16 mouse cellular contexts compared by ENCODE assay signal in genomic region chr19:24266046-24266830, GRCm38 (mm10). TPM values are rescaled to one million over a fixed set of nuclear protein-coding genes. Genes with fewer than 3 reads are reported as not detected.
DNase-seq lines count a peak whose midpoint lies in the region; ATAC-seq and TF ChIP-seq lines count a peak whose summit lies in the region.
"Had no signal": no experiment of that assay in that cellular context is flagged by ENCODE, and none has a peak within 500 bp of the region (broad histone marks: within the 10 kb centered on the region; RNA-seq: fewer than 3 reads in every experiment).

No protein-coding gene starts in this region.

- TF ChIP-seq EP300 in MEL (IDR thresholded peaks at IDR 0.05; ENCODE audit: low read depth in 1 of 2, low read length in 2 of 2): no peak

- H3K4me2 ChIP-seq in intestine, embryonic 15.5 days (replicated peaks): peak overlapping the region; percentile 23; the same call in 1 of the 2 replicates
- no peak overlapping the region for H3K4me2 ChIP-seq in liver, embryonic 16.5 days (ENCODE audit: low read depth, low read length)
- H3K4me2 ChIP-seq: embryonic facial prominence, embryonic 13.5 days; heart, embryonic 15.5 days had no signal

- TF ChIP-seq CTCF in MEL (IDR thresholded peaks at IDR 0.05 in 2 of 3, conservative IDR thresholded peaks at IDR 0.05 in 1 of 3; ENCODE audit: control insufficient read depth in 1 of 3, insufficient read depth in 1 of 3, low read depth in 2 of 3, low read length in 3 of 3, poor library complexity in 1 of 3, severe bottlenecking in 1 of 3): no peak; a peak in 1 of 6 replicates

- TF ChIP-seq POLR2A in MEL (IDR thresholded peaks at IDR 0.05; ENCODE audit: control insufficient read depth in 1 of 2, insufficient read depth in 1 of 2, low read depth in 1 of 2, low read length in 2 of 2, poor library complexity in 1 of 2): no peak

- TF ChIP-seq RAD21 in MEL (IDR thresholded peaks at IDR 0.05; ENCODE audit: low read depth, low read length): no peak

- H3K36me3 ChIP-seq in MEL (ENCODE audit: control insufficient read depth in 1 of 2, insufficient read depth in 2 of 2, low read length in 2 of 2): peaks cover 0 to 2% of the 10 kb centered on the region in 2 experiments; a peak in 1 of 4 replicates
- no peaks in the 10 kb centered on the region; the same call in 1 of the 2 replicates for H3K36me3 ChIP-seq in intestine, embryonic 15.5 days
- H3K36me3 ChIP-seq in liver, embryonic 16.5 days (ENCODE audit: control insufficient read depth, insufficient read depth): peaks cover 7% of the 10 kb centered on the region; the same call in 1 of the 2 replicates
- H3K36me3 ChIP-seq in heart, embryonic 10.5 days: peaks cover 69% of the 10 kb centered on the region

- no peak overlapping the region for H3K4me3 ChIP-seq in MEL (ENCODE audit: control insufficient read depth in 1 of 2, insufficient read depth in 1 of 2, low read depth in 2 of 2, low read length in 2 of 2)
- H3K4me3 ChIP-seq in intestine, embryonic 15.5 days (replicated peaks): no peak overlapping the region
- H3K4me3 ChIP-seq in liver, embryonic 16.5 days (ENCODE audit: low read depth, low read length): no peak overlapping the region
- no peak overlapping the region for H3K4me3 ChIP-seq in heart, embryonic 10.5 days
- H3K4me3 ChIP-seq: embryonic facial prominence, embryonic 13.5 days; heart, embryonic 15.5 days had no signal

- 58% methylated on average over 7 of the region's 7 CpGs for WGBS in intestine, embryonic 15.5 days
- 72% methylated on average over 7 of the region's 7 CpGs for WGBS in liver, embryonic 16.5 days (ENCODE audit: insufficient replicate concordance)
- 82% methylated on average over 7 of the region's 7 CpGs for WGBS in heart, embryonic 10.5 days

- no peak overlapping the region for H3K9ac ChIP-seq in MEL (ENCODE audit: control insufficient read depth, low read depth, low read length, poor library complexity, severe bottlenecking)
- no peak overlapping the region for H3K9ac ChIP-seq in intestine, embryonic 15.5 days
- H3K9ac ChIP-seq in liver, embryonic 16.5 days (ENCODE audit: low read depth, low read length): no peak overlapping the region
- H3K9ac ChIP-seq: embryonic facial prominence, embryonic 13.5 days; heart, embryonic 15.5 days had no signal

- H3K27me3 ChIP-seq in MEL (ENCODE audit: control insufficient read depth in 1 of 2, insufficient read depth in 2 of 2, low read length in 2 of 2): no peaks in the 10 kb centered on the region
- no peaks in the 10 kb centered on the region for H3K27me3 ChIP-seq in intestine, embryonic 15.5 days (replicated peaks)
- no peaks in the 10 kb centered on the region for H3K27me3 ChIP-seq in liver, embryonic 16.5 days (ENCODE audit: control insufficient read depth, insufficient read depth, low read depth, low read length)
- no peaks in the 10 kb centered on the region for H3K27me3 ChIP-seq in heart, embryonic 10.5 days (ENCODE audit: insufficient read depth, poor library complexity, severe bottlenecking)
- H3K27me3 ChIP-seq: embryonic facial prominence, embryonic 13.5 days; heart, embryonic 15.5 days had no signal

- DNase-seq in MEL (ENCODE audit: low read depth, low spot score): peak; percentile 22
- peak; percentile 63 for DNase-seq in kidney, postnatal 10 days
- DNase-seq in neural tube, embryonic 10.5 days (ENCODE audit: extremely low spot score, low spot score): no peak
- DNase-seq in spleen, postnatal 4 days (ENCODE audit: low spot score in 2 of 2): no peak
- DNase-seq in heart, embryonic 10.5 days (ENCODE audit: low spot score): no peak
- DNase-seq: cerebellum, adult 8-10 months; gastrocnemius, postnatal 36 days; right cerebral cortex, postnatal 25 days had no signal

- no peaks in the 10 kb centered on the region for H3K79me2 ChIP-seq in MEL (ENCODE audit: control insufficient read depth, insufficient read depth, low read length, poor library complexity)

- no peaks in the 10 kb centered on the region for H3K9me3 ChIP-seq in MEL (replicated peaks; ENCODE audit: insufficient read depth, low read length)
- no peaks in the 10 kb centered on the region for H3K9me3 ChIP-seq in intestine, embryonic 15.5 days
- H3K9me3 ChIP-seq in liver, embryonic 16.5 days (replicated peaks; ENCODE audit: control insufficient read depth, low read length): no peaks in the 10 kb centered on the region
- H3K9me3 ChIP-seq in heart, embryonic 10.5 days: no peaks in the 10 kb centered on the region
- H3K9me3 ChIP-seq: embryonic facial prominence, embryonic 13.5 days; heart, embryonic 15.5 days had no signal

- no peaks in the 10 kb centered on the region for H3K4me1 ChIP-seq in MEL (ENCODE audit: control insufficient read depth in 1 of 2, insufficient read depth in 2 of 2, low read length in 2 of 2)
- H3K4me1 ChIP-seq in intestine, embryonic 15.5 days (replicated peaks): peaks cover 4% of the 10 kb centered on the region; the same call in 1 of the 2 replicates
- peaks cover 3% of the 10 kb centered on the region for H3K4me1 ChIP-seq in liver, embryonic 16.5 days (ENCODE audit: control insufficient read depth, low read depth, low read length)
- H3K4me1 ChIP-seq in heart, embryonic 10.5 days: peaks cover 4% of the 10 kb centered on the region; the same call in 1 of the 2 replicates

- peak; percentile 90 for ATAC-seq in intestine, embryonic 15.5 days
- ATAC-seq in liver, embryonic 16.5 days (ENCODE audit: low read depth): peak; percentile 76
- ATAC-seq: forebrain, embryonic 16.5 days; hindbrain, embryonic 16.5 days; midbrain, embryonic 16.5 days had no signal

- no peak overlapping the region for H3K27ac ChIP-seq in MEL (ENCODE audit: control insufficient read depth, low read depth, low read length)
- peak overlapping the region; percentile 86 for H3K27ac ChIP-seq in intestine, embryonic 15.5 days
- peak overlapping the region; percentile 81 for H3K27ac ChIP-seq in liver, embryonic 16.5 days (ENCODE audit: low read length)
- H3K27ac ChIP-seq in heart, embryonic 10.5 days: no peak overlapping the region
- H3K27ac ChIP-seq: embryonic facial prominence, embryonic 13.5 days; heart, embryonic 15.5 days; macrophage had no signal

TF ChIP-seq in MEL, 35 proteins besides CTCF, POLR2A, EP300 and RAD21:
- TF ChIP-seq E2F4 (IDR thresholded peaks at IDR 0.05; ENCODE audit: borderline replicate concordance, low read depth, low read length) (no peak), TCF12 (IDR thresholded peaks at IDR 0.05; ENCODE audit: low read depth, low read length) (no peak)
TF ChIP-seq in MEL: peak in this region for 0.

RNA-seq across cellular contexts. Expression of gene Fxn, which starts 14.2 kb away (rescaled TPM):
- 46.2 and 53.7 TPM in 2 replicates for total RNA-seq in MEL (2012; rRNA removed)
- 10 to 100 TPM in 1 of 2 experiments, not detected in 1; 83.7 TPM for polyA plus RNA-seq in MEL (2012; ENCODE audit: insufficient read depth in 1 of 2, insufficient read length in 2 of 2, low read depth in 1 of 2, low replicate concordance in 2 of 2, missing spikeins in 1 of 2)
- 41.1 and 42.3 TPM in 2 replicates for polyA plus RNA-seq in intestine, embryonic 15.5 days (2015; fragmentation: Nextera tagmentation; extraction: Ambion mirVana)
- polyA plus RNA-seq in liver, embryonic 16.5 days (2015; fragmentation: Nextera tagmentation; extraction: Ambion mirVana): 36.5 and 44.0 TPM in 2 replicates
- 71.9 and 73.4 TPM in 2 replicates for polyA plus RNA-seq in heart, embryonic 10.5 days (2016; fragmentation: Nextera tagmentation; extraction: Ambion mirVana)

RNA-seq across cellular contexts. Expression of gene Tjp2, which starts 41.4 kb away (rescaled TPM):
- total RNA-seq in MEL (2012; rRNA removed): 3.0 and 3.6 TPM in 2 replicates
- 1 to 10 TPM in 1 of 2 experiments, not detected in 1; 8.3 TPM for polyA plus RNA-seq in MEL (2012; ENCODE audit: insufficient read depth in 1 of 2, insufficient read length in 2 of 2, low read depth in 1 of 2, low replicate concordance in 2 of 2, missing spikeins in 1 of 2)
- 41.2 and 41.7 TPM in 2 replicates for polyA plus RNA-seq in intestine, embryonic 15.5 days (2015; fragmentation: Nextera tagmentation; extraction: Ambion mirVana)
- 5.2 and 6.6 TPM in 2 replicates for polyA plus RNA-seq in liver, embryonic 16.5 days (2015; fragmentation: Nextera tagmentation; extraction: Ambion mirVana)
- 31.2 and 33.9 TPM in 2 replicates for polyA plus RNA-seq in heart, embryonic 10.5 days (2016; fragmentation: Nextera tagmentation; extraction: Ambion mirVana)

Comparison
In these comparisons a context has a peak if more than half of its experiments do, and no peak if none do; other contexts are left out.
1. DNase-seq: peak in MEL (single experiment) and kidney, postnatal 10 days (single experiment); none in neural tube, embryonic 10.5 days (single experiment), spleen, postnatal 4 days (0 of 2) and heart, embryonic 10.5 days (single experiment).
2. H3K27ac ChIP-seq: peak in intestine, embryonic 15.5 days (single experiment) and liver, embryonic 16.5 days (single experiment); none in MEL (single experiment) and heart, embryonic 10.5 days (single experiment).